Mouse (Mus musculus) liver, adult (tissue): ENCODE data around the gene Pdk2.

Source experiments
- GATA4 ChIP-seq: IDR thresholded peaks from 2 replicates; pipeline ENCODE4 v1.6.1; 2014; ENCODE audit warnings: mild to moderate bottlenecking, low read length; ENCODE audit not compliant: insufficient replicate concordance

Gene Pdk2

DNA sequence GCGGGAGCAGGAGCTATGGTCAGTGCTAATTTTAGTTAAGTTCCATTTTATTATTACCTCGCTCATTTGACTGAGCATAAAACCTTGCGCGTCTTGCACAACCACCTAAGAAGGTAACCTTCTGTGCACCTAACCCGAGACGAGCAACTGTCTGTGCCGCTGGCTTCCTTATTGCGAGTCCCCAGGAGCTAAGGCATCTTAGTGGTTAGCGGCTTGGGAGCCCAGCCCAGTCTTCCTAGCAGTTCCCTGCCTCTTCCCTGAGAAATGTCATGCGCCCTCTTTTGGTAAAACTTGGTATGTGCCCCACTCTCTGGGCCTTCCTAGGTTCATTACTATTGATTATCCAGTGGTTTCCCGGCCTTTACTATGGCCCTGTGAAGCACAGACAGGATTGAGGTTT, 942 bp upstream of the Pdk2 start:
- no peak for TF ChIP-seq GATA4

- no peak for TF ChIP-seq GATA4
Measured at GRCm38 (mm10) chr11:95040491-95041138, 539 bp downstream of the Pdk2 start.

DNA sequence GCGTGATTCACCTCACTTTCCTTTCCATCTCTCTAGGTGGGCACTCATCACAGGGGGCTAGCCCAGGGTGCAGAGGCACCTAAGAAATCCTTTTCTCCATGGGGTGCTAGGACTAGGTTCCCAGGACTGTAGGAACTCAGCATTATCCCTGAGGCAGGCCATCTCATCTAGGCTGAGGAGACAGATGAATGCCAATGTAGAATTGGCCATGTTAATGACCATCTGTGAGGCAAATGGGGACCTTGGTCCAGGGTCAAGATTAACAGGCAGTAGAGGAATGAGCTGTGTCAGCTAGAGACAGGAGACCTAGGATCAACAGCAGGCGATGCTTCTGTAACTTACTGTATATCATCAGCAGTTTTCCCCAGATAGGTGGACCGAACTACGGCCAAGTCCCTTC, 1.4 kb downstream of the Pdk2 start:
- no peak for TF ChIP-seq GATA4

DNA sequence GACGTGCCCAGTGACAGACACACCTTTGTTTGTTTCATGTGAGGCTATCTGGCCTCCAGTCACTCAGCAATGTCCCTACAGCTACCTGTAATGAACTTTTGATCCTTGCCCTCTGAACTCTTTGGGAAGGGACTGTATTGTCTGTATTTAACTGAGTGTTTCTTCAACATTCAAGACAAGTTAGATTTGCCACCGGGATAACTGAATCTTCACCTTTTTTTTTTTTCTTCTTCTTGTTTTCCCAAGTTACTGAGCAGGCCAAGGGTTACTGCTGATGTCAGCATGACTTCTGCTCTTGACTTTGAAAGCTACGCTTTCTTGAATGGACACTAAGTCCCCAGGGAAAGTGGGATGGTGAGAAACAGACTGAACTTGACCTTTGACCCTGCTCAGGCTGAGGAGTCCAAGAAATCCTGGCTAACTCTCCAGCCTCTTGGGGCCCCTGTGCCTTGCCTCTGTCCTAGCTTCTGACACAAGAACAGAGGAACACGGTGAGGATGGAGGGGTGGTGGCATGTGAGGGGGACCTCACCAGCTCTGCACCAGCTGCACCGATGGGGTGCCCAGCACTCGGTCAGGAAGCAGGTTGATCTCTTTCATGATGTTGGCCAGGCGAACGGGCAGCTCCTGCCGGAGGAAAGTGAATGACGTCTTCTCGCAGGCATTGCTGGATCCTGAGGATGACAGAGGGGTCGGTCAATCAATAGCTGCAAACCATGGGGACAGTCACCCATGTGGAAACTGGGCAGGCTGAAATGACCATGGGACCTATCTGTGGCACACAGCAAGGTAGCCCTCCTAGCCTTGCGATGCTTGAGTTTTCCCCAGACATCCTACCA, 2.1 kb downstream of the Pdk2 start:
- no peak for TF ChIP-seq GATA4

DNA sequence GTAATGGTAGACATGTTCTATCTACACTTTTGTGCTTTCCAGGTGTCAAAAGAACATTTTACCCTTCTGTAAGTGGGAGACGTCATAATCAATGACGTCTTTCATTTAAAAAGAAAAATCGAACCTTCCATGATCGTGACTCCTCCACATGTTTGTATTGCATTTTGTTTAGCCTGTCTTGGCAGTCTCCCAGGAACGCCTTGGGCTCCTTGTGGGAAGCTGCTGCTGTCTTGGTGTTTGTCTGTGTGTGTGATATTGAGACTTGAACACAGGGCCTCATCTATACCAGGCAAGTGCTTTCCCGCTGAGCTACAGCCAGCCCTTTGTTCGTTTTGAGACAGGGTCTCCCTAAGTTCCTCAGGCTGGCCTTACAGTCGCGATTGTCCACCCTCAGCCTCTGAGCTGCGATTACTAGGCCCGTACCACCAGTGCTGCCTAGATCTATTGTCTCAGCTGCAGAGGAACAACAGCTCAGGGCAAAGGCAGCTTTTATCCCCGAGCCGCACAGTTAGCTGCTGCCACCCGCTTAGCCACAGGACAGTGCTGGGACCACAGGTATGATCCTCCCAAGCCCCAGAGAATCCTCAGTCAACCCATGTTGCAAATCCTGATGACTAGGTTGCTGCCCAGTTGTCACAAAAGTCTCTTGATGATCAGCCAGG, 2.9 kb downstream of the Pdk2 start:
- TF ChIP-seq GATA4 = no peak

GRCm38 (mm10) chr11:95037306-95037705, 3.8 kb downstream of the Pdk2 start:
- TF ChIP-seq GATA4 = no peak

DNA sequence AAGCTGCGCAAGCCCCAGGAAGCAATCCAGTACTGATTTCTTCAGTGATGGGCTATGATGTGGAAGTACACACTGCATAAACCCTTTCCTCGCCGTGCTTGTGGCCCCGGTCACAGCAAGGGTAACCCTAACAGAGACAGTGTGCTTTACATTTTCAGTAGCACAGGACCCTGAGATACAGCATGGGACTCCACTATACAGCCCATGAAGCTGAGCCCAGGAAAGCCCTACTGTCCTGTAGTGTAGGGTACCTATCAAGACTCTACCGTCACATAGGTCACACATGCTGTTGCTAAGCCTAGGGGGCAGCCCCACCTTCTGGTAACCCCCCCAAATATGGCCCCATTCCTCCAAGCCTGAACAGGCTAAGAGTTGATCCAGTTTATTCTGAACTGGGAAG, 4.6 kb downstream of the Pdk2 start:
- no peak for TF ChIP-seq GATA4

DNA sequence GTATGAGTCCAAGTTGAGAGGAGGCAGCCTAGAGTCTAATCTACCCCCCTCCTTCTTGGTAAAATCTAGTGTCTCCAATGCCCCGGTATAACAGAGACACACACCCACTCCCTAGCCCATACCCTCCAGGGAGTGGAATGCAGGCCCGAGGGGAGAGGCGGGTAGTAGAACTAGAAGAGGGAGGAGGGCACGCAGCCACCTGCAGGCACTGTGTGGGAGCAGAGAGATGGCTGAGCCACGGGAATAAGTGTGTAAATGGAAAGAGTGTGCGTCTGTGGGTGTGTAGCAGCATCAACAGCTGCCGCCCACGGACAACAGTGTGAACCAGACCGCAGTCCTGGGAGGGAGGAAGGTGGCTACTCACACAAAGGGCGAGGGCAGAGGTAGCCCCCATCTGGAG, 6.3 kb downstream of the Pdk2 start:
- TF ChIP-seq GATA4 = no peak

DNA sequence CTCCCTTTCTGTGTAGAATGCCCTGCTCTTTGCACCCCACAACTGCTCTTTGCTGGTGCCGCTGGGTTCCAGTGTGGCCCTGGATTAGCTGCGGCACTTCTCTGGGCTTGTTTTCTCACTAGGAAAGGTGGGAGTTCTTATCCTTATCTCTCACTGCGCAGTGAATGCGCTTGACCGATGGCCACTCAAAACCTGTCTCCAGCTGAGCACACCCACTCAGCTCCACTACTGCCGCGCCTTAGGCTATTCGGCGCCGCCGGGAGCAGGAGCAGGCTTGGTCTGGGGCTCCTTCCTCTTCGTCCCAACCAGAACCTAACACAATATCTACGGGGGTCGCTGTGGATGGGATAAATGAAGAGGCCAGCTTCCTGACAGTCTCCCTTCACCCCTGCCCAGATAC, 7.5 kb downstream of the Pdk2 start:
- TF ChIP-seq GATA4 = no peak

DNA sequence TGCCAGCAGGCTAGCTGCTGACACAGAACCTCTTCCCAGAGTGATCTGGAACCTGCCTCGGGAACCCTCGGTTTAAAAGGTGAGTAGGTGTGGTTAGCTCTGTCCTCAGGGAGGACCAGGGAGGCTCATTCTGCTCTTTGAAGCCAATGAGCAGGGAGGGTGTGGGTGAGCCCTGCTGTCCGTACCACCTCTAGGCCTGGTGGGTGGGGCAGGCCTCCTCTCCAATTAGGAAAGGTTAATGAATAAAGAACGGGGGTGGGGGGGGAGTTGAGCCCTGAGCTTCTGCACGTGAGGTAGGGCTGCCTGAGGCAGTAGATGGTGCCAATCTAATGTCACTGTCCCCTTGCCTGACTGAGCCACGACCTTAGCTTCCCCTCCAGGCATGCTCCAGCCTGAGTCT, 8.2 kb downstream of the Pdk2 start:
- TF ChIP-seq GATA4 = no peak

DNA sequence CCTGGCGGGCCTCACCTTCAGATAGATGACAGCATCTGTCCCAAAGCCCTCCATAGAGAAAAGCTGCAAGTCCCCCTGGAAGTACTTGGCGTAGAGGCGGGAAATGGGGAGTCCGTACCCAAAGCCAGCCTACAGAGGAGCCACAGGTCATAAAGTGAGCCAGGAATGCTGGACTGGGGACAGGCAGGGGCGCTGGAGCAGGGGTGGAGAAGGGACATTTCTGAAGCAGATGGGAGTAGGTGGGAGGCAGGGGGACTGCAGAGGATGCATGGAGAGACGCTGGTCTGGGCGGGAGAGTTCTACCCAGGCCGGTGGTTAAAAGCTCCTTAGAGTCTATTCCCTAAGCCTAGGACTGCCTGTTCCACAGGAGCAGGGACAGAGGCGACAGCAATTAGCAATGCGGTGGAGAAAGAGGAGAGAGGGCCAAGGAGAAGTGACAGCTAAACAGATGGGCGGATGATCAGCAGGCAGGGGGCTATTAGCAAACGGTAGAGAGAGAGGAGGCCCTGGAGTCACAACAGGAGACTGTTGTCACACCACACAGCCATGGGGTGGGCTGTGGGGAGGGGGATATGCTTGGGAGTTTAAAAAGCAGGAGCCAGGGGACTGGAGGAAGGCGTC, 13.2 kb downstream of the Pdk2 start:
- TF ChIP-seq GATA4 = no peak

DNA sequence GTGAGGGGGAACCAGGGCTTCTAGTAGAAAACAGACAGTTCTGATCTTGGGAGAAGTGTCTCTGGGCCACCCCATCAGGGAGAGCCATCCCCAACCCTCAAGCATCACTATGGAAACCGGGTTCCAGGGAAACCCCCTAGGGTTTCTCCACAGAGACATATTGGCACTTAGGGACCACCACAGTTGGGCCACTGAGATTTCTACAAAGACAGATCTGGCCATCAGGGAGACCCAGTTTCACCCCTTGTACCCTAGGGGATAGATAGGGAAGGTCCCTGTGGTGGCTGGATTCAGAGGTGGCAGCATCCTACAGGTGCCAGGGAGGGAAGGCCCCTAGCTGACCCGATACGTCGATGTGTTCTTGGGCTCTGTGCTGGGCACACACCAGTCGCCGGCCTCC, 14.3 kb downstream of the Pdk2 start:
- TF ChIP-seq GATA4 = no peak

GRCm38 (mm10) chr11:95026090-95026542, 15.0 kb downstream of the Pdk2 start:
- no peak for TF ChIP-seq GATA4

DNA sequence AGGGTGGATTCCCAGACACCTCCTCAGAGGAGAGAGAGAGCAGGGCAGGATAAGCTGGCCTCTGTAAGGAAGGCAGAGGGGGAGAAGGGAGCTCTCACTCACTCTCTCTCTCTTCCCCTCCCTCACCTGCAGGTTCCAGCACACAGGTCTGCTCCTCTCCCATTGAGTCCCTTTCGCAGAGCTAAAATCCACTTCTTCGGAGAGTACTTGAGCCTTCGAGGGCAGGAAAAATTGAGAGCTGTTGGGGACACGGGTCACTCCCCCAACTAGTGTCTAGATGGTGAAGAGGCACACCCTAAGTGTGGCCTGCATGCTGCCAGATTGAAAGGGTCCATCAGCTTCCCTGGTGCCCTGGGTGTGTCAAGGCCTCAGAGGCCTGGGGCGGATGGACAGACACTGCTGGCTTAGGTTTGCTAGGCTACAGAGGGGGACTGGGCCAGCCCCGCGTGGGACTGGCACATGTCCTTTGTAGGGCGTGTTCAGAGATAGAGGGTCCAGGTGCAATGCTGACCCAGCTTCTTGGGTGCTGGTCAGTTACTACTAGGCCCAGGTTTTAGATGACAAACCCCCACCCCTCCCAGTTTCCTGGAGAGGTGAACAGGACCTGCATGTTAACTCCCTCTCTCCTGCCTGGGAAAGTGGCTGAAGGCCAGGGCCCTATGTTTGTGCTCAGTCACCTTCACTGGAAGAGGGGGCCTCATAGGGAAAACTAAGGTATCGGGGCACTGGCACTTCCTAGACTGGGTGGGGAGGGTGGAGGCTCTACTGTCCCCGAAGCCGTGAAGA, 15.7 kb downstream of the Pdk2 start:
- no peak for TF ChIP-seq GATA4
